Mouse (Mus musculus) kidney, adult 2 months (tissue): ENCODE data around the gene Map4k4.

Source experiments
- CTCF ChIP-seq: fragments of 200-500 bp; conservative IDR thresholded peaks from 2 replicates; pipeline ENCODE4 v1.5.1; 2011; ENCODE audit warnings: low read depth, mild to moderate bottlenecking, control low read depth, low read length, moderate library complexity, mixed read lengths; ENCODE audit not compliant: insufficient read depth, insufficient read length
- POLR2A ChIP-seq: fragments of 200-500 bp; IDR thresholded peaks from one replicate; pipeline ENCODE4 v1.6.1; 2011; ENCODE audit warnings: low read depth, low read length, control low read depth

DNA sequence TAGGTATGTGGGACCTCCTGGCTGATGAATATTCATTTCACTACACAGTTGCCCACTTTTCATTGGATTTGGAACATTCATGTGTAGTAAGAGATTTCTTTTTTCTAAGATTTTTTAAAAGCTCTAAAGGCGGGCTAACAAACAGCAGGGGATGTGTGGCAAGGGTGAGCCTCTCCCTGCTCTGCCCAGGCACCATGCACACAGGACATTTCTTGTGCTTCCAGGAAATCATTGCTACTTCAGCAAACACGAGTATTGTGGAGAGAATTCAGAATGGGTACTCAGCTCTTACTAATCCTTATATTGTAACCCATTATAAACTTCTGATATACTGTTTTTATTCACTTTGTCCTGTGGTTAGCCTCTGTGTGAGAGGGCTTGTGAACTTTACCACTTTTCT lies 94.9 kb downstream of the Map4k4 start:
- no peak for TF ChIP-seq POLR2A
- no peak for TF ChIP-seq CTCF
